Mouse (Mus musculus): ENCODE measurements around the gene Rerg.
A peak's percentile ranks its signal among the peaks of the same experiment; 100 is the strongest.
"Not testable (repeated sequence)": the region's sequence is repeated elsewhere in the genome, so short reads cannot be mapped to it uniquely, and the experiment has no call there.

Gene Rerg

DNA sequence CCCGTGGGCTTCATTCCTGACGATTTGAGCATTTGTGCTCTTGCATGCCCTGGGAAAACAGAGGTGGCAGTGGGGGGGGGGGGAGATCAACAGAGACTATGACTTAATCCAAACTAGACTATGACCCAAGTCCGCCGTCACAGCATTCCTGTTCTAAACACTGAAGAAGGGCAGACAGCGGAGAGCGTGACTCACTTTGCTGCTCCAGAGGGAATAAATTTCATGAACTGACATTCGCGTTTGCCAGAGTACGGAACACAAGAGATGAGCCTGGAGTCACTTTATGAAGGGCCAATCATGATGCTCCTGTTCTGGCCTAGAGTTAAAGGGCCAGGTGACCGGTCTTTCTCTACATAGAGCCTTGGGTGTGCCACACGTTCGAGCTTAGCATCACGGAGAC lies 93.6 kb downstream of the Rerg start:
- DNase-seq (ENCODE audit: low spot score in 2 of 2), result no peak

DNA sequence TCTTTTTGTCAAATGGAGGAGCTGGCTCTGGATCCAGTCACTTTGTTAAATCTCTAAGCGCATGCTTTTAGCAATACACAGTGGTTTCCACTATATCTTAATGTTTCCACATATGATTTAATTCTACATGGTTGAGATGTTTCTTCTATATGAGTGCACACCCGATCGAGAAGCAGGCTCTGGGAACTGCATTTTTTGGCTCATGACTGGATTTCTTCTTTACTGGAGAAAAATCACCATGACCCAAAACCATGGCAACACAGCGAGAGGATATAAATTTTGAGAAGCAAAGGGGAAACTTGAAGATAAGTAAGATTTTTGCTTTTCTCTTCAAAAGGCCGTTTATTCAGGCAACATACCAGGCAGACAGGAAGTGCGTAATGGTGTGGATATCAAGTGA lies 94.1 kb downstream of the Rerg start:
- no peak for DNase-seq (ENCODE audit: low spot score in 2 of 2)

DNA sequence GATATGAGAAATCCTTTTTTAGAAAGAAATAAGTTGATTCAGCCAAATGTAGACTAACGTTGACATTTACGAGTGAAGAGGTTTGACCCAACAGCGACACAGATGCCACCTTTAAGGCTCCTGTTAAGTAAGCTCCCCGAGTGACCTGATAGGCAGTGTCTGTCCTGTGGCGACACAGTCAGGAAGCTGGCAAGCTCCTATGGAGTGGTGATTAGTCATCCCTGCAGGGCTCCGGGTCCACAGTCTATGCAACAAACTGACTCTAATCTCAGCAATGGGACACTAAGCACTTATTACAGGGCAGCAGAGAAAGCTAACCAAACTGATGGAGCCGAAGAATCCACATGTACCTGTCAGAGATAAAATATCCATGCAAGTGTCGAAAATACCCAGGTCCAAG lies 98.0 kb downstream of the Rerg start:
- no peak for DNase-seq (ENCODE audit: low spot score in 2 of 2)

DNA sequence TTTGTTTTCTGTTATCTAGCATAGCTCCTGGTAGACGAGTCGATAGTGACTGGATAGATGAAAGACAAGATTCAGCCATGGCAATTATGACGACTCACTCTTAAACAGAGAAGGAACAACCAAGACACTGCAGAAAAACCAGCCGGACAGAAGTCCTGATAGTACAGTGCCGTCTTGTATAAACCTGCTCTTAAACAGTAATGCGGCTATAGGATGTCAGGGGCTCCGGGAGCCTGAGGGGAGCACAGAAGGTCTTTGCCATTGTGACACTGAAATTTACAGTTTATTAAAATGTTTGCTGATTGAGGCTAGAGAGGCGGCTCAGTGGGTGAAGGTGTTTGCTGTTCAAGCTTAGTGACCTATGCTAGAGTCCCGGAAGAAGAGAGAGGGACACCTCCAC lies 98.8 kb downstream of the Rerg start:
- DNase-seq (ENCODE audit: low spot score in 2 of 2), result no peak

DNA sequence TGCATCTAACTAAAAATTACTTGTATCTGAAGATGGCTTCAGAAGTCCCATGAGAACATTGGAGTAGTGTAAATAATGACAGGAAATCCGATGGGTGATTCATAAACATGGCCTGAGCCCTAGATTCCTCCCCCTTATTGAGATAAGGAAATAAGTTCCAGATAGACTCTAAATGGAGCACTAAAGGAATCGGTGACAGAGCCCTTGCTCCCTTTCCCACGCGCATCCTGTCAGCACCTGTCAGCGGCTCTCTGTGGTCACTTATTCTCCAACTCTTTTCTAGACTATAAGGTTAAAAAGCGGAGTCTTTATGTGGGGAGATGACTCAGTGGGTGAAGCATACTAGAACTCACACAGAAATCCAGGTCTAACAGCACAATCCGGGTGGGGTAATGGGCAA lies 104.8 kb downstream of the Rerg start:
- DNase-seq (ENCODE audit: low spot score in 2 of 2), result no peak

DNA sequence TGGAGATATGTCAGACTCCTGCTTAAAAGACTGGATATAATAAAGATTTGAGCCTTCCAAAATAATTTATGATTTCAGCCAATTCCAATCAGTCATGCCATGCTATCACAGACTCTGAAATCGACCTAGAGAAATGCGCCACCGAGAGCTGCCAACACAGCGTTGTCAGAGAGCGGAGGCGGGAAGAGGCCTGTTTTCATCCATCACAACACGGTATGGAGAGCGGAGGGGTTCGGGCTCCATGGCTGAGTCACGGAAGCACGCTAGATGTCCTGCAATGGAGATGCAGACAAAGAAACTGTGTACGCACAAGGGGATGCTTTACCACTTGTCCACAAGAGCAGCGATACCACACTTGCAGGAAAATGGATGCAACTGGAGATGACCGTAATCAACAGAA lies 105.5 kb downstream of the Rerg start:
- no peak for DNase-seq (ENCODE audit: low spot score in 2 of 2)

DNA sequence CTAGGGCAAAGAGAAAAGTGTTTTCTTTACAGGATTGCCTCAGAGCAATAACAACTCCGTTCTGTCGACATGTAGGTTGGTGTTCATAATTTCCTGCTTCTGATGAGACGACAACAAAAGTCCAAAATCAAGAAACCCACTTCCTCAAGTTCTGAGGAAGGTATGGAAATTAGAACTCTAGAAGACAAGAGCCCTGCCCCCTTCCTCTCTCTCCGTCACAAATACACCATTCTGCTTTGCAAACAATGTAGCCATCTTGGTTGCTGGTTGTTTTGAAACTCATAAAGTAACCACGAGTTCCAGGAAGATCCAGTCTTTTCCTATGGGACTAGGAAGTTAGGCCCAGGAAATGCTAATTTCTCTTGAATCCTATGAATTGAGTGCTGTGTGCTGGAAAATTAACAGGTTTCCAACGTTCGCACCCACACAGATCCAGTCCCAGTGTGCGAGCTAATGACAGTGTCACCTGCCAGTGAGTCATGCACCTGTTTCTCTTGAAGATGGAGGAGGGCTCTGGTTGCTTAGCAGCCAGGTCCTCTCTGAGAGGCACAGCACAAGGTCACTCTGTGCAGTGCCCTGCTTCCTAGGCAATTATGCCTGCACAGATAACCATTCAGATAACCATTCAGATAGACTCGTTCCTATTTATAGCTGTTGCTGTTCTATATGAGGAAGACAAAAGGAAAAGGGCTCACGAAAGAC lies 106.9 kb downstream of the Rerg start:
- no peak for DNase-seq (ENCODE audit: low spot score in 2 of 2)

DNA sequence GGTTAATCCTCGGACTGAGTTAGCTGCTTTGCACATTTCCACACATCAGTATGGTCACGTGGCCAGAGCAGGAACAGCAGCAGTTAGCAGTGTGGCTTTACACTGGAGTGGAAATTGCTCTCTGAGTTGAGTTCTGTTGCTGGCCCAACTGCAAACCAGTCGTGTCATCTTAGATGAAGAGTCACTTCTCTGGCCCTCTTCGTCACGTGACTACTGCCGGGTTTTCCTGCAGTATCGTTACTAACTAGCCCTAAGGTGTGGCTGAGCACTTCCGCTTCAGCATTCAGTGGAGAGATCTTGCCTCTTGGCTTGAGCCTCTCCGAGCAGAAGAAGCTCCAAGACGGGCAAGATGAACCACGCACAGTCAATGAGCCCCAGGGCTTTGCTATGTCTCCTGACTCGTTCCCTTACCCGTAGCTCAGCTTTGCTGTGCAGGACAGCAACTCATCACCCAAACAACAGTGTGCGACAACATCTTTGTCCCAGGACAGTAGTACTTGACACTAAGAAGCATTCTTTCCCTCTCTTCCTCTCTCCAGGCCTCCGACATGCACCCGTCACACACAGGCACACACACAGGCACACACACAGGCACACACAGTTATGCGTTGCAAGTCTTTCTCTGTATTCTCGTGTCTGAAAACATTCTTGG lies 108.3 kb downstream of the Rerg start:
- DNase-seq (ENCODE audit: low spot score in 2 of 2), result no peak

DNA sequence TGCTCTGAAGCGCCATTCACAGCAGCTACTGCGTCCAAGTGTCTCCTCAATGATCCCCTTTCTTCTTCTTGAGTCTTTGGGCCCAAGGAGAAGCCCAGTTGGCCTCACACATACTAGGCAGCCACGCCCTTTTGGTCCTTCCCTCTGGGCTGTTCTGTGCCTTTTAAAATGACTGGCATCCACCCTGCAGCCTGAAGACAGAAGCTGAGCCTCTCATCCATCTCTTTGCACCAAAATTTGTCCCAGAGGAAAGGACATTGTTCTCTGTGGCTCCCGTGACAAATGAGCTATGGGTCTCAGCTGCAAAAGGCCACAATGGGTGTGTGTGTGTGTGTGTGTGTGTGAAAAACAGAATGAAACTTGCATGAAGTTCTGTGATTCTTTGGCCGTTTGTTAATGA lies 109.7 kb downstream of the Rerg start:
- no peak for DNase-seq (ENCODE audit: low spot score in 2 of 2)

DNA sequence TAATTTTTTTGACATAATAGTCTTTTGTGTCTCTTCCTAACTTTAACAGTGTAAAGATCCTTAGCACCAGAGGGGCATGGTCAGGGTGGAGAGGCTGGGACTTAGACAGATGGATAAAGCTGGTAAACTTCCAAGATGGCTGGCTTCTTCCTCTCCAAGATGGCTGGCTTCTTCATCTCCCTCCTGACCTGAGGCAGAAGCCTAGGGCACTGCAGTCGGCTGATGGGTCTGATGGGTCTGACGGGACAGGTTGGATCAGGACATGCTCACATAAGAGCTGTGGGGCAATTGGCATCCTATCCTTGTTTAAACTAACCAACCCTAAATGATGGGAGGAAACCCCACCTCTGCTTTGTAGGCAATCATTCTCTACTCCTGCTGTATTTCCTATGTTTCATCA lies 112.0 kb downstream of the Rerg start:
- DNase-seq (ENCODE audit: low spot score in 2 of 2), result no peak

DNA sequence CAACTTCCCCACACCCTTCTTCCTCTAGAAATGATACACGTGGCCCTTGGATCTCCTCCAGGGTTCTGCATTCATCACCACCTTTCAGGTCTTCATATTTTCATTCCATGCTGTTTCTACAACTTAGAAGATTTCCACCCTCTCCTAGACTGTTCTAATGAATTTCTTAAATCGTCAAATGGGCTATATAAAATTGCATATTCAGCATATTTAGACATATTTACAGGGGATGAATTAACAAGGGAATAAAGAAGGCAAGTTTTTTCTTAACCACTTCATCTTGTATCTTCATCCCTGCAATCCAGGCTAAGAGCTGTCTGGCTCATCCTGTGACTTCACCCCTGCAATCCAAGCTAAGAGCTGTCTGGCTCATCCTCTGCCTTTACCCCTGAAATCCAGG lies 116.2 kb downstream of the Rerg start:
- no peak for DNase-seq (ENCODE audit: low spot score in 2 of 2)

DNA sequence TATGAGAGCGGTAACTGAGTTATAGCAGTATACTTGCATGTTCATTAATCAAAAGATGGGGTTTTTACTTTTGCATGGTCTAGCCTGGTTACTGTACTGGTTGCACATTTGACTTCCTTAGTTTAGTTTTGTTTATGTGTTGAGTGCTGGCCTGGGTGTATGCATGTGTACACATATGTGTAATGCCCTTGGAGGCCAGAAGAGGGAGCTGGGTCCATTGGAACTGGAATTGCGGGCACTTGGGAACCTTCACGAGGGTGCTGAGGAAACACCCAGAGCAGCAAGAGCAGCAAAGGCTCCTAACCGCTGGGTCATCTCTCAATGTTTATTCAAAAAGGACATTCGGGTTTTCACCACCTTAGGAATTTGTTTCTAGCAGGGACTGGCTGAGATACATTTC lies 116.8 kb downstream of the Rerg start:
- DNase-seq (ENCODE audit: low spot score in 2 of 2), result no peak

DNA sequence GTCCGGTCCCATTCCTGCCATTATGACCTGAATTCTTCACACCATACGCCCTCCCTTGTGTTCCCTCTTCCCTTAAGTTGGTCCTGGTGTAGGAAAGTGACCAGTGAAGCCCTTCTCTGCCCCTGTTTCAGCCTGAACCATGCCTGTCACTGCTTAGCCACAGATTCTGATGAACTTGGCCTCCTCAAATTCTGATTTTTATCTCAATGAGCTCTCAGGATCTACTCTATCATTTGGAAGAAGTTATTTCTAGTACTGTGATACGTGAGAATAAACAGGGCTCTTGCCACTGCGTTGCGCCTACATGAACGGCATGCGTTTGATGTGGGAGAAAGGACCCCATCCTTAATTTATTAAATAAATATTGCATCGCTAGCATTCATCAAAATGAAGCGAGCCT lies 117.3 kb downstream of the Rerg start:
- DNase-seq (ENCODE audit: low spot score in 2 of 2), result no peak

DNA sequence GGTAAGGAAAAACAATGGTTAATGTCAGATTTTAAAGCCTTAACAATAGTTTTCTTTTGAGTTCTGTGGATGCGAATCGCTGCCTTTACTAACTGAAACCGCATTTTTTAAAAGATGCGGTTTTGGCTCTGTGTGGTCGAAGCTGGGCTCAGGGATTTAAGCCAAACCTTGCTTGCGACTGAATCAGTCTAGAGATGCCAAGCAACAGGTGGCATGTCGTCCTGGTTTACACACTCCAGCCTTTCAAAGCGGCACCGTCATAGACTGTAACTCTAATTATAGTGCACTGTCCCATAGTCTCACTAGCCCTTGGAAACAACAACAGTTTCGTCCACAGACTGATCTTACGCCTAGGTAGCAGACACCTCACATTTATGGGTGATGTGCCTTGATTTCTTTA lies 123.3 kb downstream of the Rerg start:
- DNase-seq (ENCODE audit: low spot score in 2 of 2), result no peak

DNA sequence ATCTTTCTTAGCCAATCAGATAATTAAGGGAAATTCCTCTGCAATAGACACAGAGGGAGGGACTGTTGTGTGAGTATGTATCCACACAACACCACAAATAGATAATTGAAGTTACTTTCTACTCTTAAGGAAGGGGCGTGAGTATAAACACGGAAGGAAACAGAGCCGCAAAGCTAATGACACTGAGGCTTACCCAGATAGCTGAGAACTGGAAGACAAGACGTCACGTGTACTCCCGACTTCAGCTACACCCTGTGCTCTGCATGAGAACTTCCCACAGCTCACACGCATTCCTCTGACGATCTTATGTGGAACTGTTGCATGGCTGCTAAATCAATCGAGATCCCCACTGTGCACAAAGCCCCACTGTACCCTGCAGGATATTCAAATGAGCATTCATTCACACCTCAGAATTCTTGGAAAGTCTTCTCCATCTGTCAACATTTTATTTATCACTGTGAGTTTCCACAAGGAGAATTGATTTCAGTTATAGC lies 125.2 kb downstream of the Rerg start:
- DNase-seq (ENCODE audit: low spot score in 2 of 2), result no peak

DNA sequence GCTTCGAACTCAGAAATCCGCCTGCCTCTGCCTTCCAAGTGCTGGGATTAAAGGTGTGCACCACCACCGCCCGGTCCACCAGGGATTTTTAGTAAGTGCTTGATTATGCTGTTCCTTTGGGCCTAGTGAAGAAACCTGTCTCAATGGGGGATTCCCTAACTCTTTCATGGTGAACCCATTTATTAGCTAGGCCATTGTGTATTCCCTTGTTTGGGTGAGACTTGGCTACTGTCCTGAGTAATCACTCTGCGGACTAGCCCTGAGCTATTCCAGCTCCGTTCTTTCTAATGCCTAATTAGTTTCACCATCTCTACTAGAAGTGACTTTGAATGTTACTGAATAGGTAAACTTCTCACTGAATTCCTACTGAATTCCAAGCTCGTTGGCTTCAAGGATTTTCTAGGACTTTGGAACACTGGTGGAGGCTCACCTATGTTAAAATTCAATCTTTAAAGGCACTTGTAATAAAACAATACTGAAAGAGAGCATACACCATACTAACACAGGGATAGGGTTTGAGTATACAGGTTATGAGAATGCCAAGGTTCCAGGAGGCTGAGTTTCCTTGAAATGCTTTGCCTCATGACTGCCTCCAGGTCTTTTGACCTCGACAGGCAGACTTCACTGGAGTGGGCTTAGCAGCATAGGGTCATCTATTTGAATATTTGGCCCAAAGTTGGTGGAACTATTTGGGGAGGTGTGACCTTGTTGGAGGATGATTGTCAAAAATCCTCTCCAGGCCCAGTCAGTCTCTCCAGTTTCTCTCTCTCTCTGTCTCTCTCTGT lies 134.5 kb downstream of the Rerg start:
- not testable (repeated sequence) for DNase-seq (ENCODE audit: low spot score in 2 of 2)

DNA sequence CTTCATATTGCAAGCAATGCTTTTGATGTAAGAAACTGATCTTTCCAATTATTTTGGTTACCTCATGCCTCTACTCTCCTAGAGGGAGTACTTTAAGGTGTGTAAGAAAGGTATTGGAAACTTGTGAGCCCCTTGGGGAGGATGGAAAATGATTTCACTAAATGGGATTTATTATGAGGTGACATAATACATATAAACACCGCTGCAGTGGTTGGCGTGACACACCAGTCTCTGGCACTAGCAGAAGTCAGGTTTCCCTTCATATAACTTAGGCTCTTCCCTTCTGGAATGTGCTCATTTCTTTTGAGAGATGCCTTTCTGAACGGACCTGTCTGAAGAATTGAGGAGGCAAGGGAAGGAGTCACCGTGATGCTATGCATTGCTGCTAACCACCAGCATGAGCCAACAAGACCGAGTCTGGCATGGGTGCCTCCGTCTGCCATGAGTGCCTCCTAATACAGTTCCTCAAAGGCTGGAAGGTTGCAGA lies 139.6 kb downstream of the Rerg start:
- no peak for DNase-seq (ENCODE audit: low spot score in 2 of 2)

DNA sequence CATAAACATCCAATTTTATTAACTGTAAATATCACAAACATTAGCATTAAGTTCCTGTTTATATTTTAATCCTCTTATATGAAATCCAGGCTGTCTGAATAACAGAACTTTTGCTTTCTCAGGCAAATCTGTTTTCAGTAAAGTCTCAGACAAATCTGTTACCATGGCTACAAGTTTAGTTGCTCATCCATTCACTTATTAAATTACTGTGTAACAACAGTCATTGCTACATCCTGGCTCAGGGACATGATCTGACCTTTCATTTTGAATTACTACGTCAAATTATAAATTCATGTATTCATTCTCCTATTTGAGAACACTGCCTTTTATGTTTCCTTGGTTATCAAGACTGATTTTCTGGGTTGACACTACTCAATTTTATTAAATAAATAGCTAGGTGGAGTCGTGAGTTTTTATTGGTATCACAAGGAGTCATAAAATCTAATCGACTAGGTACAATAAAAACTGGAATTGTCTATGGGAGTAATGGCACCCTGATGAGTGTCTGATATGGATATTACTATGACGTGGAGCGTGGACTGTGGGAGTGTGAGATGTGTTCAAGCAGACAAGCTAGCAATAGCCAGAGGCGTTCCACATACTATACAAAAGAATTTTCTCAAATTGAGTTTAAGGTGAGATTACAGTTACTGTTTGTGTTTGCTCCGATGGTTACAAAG lies 140.2 kb downstream of the Rerg start:
- no peak for DNase-seq (ENCODE audit: low spot score in 2 of 2)

DNA sequence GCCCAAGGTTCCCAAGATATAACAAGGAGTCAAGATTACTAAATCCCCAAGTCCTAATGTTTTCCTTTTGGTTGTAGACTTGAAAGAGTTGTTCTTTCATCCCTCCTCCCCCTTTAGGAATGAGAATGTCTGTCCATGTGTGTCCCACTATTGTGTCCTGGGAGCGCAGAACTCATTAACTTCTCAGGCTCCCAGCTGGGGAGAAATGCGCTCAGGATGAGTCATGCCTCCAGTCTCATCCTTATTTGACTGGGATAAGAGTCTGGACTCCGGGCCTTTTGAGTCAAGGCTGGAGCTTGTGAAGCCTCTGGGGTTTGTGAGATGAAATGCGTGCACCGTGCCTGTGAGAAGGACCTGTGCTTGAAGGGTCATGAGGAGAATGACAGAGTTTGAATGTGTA lies 144.8 kb downstream of the Rerg start:
- DNase-seq (ENCODE audit: low spot score in 2 of 2), result peak; percentile 17 to 23

DNA sequence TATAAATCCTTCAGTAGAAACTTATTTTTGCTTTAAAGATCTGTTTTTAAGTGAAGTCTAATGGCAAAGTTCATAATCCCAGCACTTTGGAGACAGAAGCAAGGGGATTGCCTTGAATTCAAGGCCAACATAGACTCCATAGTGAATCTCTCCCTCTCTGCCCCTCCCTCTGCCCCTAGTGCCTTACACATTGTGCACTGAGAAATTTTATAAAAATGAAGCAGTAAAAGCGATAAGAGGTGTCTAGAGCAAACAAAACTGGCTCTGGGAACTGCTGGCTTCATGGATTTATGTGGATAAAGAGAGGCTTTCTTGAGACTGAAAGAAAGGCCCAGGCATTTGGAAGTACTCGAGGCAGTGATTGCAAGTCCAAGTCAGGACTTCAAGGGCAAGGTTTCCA lies 145.8 kb downstream of the Rerg start:
- no peak for DNase-seq (ENCODE audit: low spot score in 2 of 2)

DNA sequence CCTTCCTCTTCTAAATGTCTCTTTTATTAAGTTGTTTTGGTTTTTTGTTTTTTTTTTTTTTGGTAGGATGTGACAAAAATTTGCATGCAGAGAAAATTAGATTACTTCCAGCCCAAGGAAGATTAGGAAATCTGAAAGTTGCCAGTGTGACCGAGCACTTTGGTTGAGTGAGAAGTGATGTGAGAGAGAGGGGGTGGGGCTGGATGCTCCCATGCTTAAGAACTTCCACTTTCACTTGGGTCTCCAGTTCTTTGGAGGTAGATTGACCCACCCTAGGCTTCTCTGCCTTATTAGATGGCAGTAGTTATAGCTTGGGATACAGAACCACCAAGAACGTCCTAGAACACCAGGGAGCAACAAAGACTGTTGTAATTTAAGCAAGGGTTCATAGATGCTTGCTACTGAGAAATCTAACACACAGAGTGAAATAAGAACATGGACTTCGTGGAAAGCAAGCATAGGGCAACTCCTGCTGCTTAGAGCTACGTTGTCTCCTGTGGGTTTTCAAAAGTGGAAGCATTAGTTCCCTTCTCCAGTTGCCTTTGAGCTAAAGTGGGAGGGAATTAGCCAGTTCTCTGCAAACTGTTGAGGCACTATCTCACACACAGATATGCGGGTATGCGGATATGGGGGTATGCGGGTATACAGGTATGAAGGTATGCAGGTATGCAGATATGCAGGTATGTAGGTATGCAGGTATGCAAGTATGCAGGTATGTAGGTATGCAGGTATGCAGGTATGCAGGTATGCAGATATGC lies 152.9 kb downstream of the Rerg start:
- DNase-seq (ENCODE audit: low spot score in 2 of 2), result no peak
